Mouse (Mus musculus): ENCODE data around the gene Mansc4.
A peak's percentile ranks its signal among the peaks of the same experiment; 100 is the strongest.

Mansc4 gene

DNA sequence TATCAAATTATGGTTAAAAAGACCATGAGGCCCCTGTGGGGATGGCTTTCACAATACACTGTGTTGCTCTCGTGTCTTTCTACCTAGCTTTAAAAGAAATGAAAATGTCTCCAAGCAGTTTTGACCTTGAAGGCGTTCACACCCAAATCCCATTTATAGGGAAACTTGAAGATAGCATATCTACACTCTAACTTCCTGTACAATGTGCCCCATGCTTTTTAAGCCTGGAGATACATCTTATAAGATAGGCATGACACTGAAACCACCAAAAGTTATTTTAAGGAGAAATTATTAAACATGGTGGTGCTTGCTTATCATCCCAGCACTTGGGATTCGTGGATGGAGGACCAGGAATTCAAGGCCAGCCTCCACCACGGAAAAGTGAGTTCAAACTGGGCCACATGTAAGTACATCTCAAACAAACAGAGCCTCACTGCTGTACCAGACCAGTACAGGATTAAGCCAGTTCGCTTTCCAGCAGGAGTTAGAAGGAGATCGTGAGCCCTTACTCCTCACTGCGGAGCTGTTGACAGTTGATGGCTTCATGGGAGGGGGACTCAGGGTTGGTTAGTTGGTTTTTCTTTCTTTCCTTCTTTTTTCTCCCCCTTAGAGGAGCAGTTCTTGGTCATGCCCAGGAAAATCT lies 1.3 kb downstream of the Mansc4 start:
- no peak for ATAC-seq (ENCODE audit: insufficient number of reproducible peaks, low FRiP score, low TSS enrichment)

DNA sequence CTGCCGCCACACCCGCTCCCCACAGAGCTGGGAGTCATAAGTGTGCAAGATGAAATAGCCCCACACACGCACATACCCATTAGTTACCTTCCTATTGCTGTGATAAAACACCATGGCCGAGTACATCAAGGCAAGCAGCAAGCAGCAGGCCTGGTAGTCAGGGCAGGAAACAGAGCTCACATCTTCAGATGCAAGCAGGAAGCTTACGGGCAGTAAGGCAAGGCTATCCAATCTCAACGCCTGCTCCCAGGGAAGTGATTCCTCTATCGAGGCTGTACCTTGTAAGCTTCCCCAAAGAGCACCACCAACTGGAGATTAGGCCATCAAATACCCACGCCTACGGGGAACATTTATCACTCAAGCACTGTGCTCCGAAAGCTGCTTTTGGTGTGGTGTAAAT lies 6.9 kb downstream of the Mansc4 start:
- no peak for ATAC-seq (ENCODE audit: insufficient number of reproducible peaks, low FRiP score, low TSS enrichment)

DNA sequence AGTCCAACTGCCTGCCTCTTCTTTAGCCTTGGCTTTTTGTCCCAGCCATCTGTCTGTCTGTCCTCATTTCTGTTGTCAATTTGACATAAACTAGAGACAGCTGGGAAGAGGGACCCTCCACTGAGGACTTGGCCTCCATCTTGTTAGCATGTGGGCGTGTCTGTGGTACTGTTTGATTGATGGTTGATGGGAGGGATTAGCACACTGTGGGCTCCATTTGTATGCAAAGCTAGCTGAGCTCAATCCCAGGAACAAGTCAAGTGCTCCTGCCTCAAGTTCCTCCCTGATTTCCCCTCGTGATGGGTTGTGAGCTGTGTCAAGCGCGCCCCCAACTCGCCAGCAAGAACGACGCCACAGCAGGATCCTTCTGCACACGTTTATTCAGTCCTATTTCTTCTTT lies 10.0 kb downstream of the Mansc4 start:
- ATAC-seq (ENCODE audit: insufficient number of reproducible peaks, low FRiP score, low TSS enrichment) = no peak

DNA sequence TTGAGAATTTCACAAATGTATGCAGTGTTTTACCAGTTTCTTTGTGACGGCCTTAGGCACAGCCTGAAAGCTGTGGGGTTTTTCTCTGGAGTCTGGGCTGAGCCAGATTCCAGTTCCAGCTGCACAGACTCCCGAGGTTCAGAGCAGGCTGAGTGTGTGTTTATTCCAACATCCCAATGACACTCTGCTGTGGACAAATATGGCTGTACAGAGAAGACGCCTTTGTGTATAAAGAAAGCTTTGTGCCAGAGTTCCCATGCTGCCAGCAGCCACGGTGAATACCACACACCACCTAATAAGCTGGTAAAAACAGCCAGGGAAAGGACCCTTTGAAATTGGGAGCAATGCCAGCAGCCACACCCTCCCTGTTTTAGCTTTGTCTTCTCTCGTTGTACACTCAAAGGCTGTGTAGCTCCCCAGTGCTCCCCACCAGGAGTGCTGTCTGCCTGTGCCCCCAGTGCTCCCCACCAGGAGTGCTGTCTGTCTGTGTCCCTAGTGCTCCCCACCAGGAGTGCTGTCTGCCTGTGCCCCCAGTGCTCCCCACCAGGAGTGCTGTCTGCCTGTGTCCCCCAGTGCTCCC lies 10.9 kb downstream of the Mansc4 start:
- no peak for ATAC-seq (ENCODE audit: insufficient number of reproducible peaks, low FRiP score, low TSS enrichment)

DNA sequence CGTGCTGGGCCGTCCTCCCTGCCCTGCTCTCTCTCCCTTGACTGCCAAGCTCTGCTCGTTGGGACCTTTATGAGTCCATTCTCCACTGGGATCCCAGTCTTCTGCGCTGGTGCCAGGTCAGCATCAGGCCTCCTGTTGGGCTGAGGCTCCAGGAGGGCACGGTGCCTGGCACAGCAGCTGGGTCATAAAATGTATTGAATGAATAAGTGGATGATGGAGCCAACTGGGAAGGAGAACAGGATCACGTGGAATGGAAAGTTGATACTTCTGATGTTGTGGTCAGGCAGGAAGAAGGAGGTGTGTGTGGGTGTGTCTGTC lies 21.9 kb downstream of the Mansc4 start:
- no peak for ATAC-seq (ENCODE audit: insufficient number of reproducible peaks, low FRiP score, low TSS enrichment)

DNA sequence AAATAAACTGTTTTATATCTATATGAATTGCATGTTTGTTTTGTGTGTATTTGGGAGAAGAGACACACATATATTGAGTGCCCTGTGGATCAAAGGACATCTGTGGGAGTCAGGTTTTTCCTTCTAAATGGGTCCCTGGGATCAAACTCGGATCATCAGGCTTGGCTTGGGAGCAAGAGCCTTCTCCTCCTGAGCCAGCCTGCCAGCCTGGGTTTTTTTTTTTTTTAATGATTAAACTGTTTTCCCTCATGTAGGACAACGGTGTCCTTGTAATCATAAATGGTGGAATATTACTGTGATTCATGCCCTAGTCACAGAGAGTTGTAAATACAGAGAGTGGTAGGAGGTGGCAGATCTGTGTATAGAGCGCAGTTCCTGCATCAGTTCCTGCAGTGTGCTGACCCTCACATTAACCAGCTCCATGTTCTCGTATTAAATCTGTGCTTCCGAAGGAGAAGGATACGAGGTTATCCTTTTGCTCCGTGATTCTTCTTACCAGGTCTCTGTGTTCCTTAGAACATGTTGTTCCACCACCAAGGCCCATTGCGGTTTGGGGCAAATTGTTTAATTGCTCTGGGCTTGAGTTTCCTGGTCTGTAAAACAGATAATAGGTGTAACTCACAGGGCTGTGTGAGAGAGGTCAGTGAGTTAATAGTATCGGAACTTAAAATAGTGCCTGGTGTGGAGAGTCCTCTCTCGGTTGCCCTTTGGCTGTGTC lies 22.4 kb downstream of the Mansc4 start:
- ATAC-seq (ENCODE audit: insufficient number of reproducible peaks, low FRiP score, low TSS enrichment) = no peak

DNA sequence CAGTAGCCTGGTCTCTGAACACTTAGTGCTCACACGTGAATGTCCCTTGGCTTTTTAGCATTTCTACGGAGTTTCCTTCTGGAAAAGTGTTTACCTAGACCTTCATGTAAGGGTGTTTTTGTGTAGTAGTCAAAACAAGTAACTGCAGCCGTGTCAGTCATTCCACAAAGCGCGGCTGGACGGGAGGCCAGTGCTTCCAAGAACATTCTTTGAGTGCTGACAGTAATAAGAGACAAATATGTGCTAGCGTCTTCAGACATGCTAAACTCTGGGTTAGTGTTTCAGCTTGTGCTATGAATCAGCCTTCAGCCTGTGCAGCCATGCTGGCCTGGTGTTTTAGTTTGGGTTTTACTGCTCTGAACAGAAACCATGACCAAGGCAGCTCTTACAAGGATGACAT lies 24.1 kb downstream of the Mansc4 start:
- no peak for ATAC-seq (ENCODE audit: insufficient number of reproducible peaks, low FRiP score, low TSS enrichment)

DNA sequence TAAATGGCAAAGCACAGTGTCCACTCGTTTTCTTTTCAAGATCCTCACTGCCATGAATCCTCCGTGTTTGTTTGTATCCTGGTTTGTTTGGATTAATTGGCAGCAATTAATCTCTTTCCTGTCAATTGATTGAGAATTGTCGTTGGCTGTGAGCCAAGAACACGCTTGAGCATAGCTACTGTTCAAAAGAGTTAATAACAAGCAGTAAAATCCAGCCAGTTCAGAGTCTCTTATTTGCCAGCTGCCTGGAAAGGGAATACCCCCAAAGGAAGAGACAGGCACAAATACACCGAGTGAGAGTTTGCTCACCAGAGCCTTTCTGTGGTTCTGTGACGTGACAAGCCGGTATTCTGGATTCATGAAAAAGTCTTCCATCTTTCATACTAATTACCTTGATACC lies 24.8 kb downstream of the Mansc4 start:
- no peak for ATAC-seq (ENCODE audit: insufficient number of reproducible peaks, low FRiP score, low TSS enrichment)

DNA sequence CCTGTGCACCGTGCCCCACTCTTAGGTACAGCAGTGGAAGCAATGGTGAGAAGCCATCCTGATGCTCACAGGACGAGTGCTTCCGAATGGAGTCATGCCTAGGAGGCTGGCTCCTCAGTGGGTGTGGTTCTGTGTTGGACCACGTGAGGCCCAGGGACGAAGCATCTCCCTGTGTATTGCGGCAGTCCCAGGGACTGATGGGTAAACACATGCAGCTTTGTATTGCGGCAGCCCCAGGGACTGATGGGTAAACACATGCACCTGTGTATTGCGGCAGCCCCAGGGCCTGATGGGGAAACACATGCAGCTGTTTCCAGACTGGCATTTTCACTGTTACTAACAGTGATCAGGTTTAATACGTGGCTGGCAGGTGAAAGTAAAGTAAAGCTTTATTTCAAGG lies 25.2 kb downstream of the Mansc4 start:
- ATAC-seq (ENCODE audit: insufficient number of reproducible peaks, low FRiP score, low TSS enrichment) = no peak

DNA sequence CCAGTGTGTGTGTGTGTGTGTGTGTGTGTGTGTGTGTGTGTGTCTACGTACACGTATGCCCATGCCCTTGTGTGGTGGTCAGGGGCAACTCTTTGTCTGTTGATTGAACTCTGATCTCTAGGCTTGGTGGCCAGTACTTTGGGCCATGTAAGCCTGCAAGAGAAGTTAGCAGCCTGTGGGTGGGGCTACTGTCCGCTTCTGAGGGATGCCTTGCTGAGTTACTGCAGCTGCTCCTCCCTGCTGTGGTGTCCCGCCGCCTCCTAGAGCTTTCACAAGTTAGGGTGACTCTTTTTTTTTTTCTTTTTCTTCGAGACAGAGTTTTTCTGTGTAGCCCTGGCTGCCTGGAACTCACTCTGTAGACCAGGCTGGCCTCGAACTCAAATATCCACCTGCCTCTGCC lies 27.5 kb downstream of the Mansc4 start:
- ATAC-seq (ENCODE audit: insufficient number of reproducible peaks, low FRiP score, low TSS enrichment) = no peak

DNA sequence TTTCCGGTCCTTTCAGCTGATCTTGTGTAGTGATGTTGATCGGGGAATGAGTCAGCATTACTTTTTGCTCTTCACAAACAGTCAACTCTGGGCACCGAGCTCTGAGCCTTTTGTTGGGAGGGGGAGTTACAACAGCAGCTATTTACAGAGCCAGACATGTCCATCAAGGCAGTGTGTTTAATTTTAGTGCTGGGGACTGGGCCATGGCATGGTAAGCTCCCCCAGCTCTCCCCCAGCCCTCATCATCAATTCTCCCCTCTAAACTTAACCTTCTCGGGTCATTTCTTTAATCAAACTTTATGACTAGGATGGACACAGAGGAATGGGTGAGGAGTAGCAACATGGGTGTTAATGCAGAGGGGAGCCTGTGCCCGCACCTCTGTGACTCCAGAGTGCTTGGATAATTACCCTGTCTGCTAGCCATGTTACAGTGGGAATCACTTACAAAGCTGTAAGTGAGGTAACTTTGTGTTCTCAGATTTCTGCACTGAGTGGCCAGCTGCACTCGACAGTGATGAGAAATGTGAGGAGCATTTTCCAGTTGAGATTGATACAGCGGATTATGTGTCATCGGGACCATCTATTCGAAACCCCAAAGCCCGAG lies 31.4 kb downstream of the Mansc4 start:
- no peak for ATAC-seq (ENCODE audit: insufficient number of reproducible peaks, low FRiP score, low TSS enrichment)

DNA sequence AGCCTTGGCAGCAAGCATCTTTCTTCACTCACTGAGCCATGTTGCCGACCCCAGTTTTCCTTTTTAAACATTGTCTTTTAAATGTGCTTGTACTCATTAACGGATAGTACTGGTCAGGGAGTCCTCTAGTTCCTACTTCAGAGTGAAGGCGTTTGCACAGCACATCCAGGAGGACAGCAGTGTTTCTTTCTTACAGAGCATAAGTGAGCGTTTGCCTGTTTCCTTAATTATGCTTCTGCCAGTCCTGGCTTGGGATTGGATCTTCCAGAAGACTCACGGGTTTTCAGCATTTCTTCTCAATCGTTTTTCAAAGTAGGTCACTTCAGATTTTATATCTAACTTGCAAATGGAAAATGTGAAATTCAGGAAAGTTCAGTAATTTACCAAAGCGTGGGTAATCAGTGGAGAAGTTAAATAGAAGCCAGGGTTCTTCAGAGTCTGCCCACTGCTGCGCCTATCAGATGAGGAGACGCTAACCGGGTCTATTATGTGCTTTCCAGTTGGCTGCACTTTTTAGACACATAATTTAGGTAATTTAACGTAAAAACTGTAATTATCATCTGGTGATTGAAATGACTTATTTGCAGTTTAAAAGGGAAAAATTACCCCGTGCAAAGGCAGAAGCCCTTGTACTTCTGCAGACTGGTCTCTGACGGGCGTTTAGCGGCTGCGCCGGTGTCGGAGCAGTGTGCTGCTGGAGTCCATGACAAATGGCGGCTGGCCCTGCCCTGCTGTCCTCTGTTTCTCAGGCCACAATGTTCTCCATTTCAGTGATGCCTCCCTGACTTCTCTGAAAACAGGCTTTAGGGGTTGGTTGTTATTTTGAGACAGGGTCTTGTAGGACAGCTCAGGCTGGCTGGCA lies 32.8 kb downstream of the Mansc4 start:
- ATAC-seq (ENCODE audit: insufficient number of reproducible peaks, low FRiP score, low TSS enrichment) = no peak

DNA sequence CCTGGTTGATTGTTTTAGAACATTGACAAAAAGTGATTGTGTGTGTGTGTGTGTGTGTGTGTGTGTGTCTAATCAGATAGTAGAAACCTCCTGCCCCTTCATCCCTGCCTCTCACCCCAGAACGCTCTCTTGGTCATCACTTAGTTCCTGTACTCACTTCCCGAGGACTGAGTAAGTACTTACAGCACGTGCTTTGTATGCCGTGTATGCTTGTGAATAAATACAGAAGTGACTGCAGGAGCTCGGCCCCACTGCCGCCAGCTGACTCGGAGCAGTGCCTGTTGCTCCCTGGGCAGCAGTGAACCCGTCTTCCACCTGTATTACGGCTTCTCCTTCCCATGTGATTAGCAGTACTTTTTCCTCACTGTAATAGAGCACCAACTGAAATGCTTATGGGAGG lies 34.4 kb downstream of the Mansc4 start:
- no peak for ATAC-seq (ENCODE audit: insufficient number of reproducible peaks, low FRiP score, low TSS enrichment)

DNA sequence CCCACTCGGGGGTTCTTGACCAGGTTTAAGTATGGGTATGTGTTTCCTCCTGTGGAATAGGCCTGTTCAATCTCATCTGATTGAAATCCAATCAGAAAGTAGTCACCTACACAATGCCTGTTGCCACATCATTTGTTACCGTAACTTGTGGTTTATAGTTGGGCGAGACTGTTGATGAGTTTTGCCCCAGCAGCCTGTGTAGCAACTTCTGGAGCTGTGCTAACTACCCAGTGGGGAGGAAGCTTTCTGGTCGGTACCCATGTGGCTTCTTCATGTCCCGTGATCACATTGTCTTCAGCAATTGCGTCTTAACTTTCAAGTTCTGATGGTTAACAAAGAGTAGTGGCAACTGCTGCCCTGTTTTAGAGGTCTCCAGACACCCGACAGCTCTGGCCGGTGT lies 35.2 kb downstream of the Mansc4 start:
- no peak for ATAC-seq (ENCODE audit: insufficient number of reproducible peaks, low FRiP score, low TSS enrichment)

DNA sequence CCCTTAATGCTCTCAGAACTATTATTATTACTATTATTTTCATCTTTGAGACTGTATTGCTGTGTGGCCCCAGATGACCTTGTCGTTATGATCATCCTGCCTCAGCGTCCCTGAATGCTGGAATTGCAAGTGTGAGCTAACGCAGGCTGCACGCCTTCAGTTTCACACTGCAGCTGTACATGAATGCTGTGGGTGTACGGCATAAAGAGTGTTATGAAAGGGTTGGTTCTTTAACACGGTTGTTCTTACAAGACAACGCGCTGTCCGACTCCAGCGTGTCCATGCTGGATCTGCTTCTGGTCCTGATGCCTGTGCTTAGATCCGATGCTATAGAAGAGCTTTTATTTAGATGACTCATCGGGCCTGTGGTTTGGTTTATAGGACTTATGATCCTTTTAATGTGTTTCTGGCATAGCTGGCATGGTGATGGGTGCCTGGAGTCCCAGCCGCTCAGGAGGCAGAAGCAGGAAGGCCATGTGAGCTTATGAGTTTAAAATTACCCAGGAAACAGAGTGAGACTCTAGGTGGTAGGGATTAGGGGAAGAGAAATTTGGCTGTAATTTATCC lies 37.5 kb downstream of the Mansc4 start:
- ATAC-seq (ENCODE audit: insufficient number of reproducible peaks, low FRiP score, low TSS enrichment) = no peak

DNA sequence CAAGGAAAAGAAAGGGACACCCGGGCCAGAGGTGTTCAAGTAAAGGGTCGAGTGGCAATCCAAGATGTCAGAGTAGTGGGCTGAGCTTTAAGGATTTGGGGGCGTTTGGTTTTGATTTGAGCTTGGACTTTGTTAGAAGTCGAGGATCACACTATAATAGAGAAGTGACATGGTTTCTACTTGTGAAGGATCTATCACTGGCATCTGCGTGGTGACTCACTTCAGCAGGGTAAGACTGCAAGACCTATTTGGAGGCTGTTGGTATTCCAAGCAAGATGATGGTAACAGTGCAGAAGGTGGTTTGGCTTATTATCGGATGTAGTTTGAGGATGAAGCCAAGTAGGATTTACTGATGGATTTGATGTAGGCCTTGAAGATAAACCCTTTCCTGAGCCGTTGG lies 43.2 kb downstream of the Mansc4 start:
- ATAC-seq (ENCODE audit: insufficient number of reproducible peaks, low FRiP score, low TSS enrichment) = no peak

DNA sequence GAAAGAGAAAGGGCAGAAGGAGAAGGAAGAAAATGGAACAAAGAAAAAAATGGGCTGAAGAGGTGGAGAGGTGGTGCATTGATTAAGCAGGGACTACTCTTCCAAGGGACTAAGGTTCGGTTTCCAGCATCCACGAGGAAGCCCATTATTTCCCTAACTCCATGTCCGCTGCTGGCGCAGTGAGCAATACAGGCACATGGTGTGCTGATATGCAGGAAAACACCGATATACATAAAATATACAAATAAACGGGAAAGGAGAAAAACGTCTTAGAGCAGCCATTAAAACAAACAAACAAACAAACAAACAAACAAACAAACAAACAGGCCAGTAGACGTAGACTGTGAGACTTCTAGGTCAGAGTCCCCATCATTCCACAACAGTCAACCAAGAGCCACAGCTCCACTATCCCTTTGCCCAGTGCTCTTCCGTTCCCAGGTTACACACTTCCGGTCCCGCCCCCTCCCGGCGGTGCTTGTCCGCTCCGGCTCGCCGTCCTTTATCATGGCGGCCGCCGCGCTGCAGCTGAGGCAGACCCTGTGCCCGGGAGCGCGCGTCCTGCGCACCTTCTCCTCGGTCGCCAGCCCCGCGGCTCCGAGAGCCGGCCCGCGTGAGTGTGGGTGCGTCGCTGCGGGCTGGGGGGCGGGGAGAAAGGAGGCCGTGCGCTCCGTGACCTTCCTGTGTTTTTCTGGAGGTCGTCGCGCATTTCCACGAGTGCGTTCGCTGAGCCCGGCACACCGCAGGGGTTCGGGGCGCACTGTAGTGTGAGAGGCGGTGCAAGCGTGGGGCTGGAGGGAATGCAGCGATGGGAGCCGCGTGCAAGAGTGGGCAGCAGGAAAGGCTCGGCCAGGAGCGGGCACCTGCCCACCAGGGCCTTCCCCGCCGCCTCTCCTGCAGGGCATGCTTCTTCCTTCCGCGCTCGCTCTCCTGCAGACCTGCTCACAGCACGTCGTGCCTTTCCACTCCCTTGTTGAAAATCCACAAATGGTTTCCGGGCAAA lies 44.2 kb downstream of the Mansc4 start, which contains the start of gene Mrps35:
TSS of gene Mrps35 (plus strand) at position 474 of the 1,000 bp plus-strand sequence.
- peak; percentile 98 for ATAC-seq (ENCODE audit: insufficient number of reproducible peaks, low FRiP score, low TSS enrichment)

DNA sequence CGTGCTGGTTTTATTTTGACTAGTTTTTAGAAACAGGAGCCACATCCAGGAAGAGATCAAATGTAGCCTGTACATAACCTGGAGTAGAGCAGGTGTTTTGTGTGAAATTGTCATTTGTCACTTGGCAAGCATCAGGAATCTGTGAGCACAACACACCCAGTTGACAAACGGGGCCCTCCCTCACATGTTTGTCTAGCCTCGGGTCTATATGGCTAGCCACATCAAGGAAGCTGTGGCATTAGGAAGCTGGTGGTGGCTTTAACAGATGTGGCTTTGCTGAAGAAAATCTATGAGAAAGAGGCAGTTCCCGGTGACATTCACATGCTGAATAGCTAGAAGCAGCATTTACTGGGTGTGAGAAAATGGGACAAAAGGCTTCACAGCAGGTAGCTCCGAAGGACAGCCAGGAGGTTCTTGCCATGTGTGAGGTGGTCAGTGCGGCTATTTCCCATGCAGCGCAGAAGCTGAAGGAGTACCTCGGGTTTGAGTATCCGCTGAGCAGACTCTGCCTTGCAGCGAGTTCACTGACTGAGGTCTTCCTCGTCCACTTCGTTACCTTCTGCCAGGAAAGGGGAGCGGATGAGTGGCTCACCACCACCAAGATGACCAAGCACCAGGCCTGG lies 54.4 kb downstream of the Mansc4 start, which contains the start of gene Rep15:
TSS of gene Rep15 (plus strand) at position 282 of the 623 bp plus-strand sequence.
- ATAC-seq (ENCODE audit: insufficient number of reproducible peaks, low FRiP score, low TSS enrichment) = peak; percentile 57

All from cerebellum, adult (tissue).